Mouse (Mus musculus): ENCODE results near the gene Cotl1.

DNA sequence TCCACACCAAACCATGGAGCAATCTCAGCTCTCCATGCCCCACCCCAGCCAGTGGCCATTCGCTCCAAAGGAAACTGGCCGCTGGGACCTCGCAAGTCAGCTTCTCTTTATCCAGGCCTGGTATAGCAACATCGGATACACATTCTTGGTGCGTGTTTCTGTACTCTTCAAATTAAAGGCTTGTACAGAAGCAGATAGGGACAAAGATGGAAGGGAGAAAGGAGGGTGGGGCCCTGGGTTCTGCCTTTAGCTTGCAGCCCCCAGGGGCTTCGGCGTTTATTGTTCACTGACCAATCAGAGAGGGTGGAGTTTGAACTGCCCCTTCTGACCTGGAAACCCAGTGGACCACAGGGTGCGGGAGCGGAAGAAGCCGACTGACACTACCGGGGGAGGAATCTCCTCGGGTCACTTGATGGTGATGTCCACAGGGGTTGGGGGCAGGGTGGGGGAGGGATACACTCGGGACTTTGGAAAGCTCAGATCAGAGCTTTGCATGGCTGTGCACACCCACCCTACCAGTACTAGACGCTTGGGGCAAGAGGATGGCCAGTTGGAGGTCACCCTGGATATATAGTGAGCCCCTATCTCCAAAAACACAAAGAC is 824 bp downstream of the Cotl1 start:
- TF ChIP-seq TAL1 (IDR thresholded peaks at IDR 0.05; ENCODE audit: low read length) (no peak), GATA1 (IDR thresholded peaks at IDR 0.05; ENCODE audit: low read length) (no peak)

Data from erythroblast, embryonic 14.5 days (primary cell).